Mouse (Mus musculus): ENCODE measurements around the gene Zfp61. TPM values are rescaled to one million over a fixed set of nuclear protein-coding genes. Genes with fewer than 3 reads are reported as not detected.

Zfp61 gene
- total and polyA plus RNA-seq, 2 experiments from 2014 or later: 3.4 to 6.8 TPM

- no peak for DNase-seq (ENCODE audit: low spot score)
- peaks cover 10% of the 10 kb centered on the region; the same call in 1 of the 2 replicates for H3K9me3 ChIP-seq (replicated peaks; ENCODE audit: control insufficient read depth, low read length)
- H3K4me1 ChIP-seq (ENCODE audit: control insufficient read depth, insufficient read depth): no peaks in the 10 kb centered on the region
- no peak for ATAC-seq (ENCODE audit: insufficient read depth, low read depth)
- TF ChIP-seq EP300 (IDR thresholded peaks at IDR 0.05; ENCODE audit: low read depth): no peak
- no peak for TF ChIP-seq CTCF (IDR thresholded peaks at IDR 0.05; ENCODE audit: low read depth)
- no peak overlapping the region for H3K9ac ChIP-seq (replicated peaks; ENCODE audit: low read depth, low read length)
- H3K4me2 ChIP-seq (ENCODE audit: low read depth, low read length): peak overlapping the region; percentile 60; the same call in 1 of the 2 replicates
- H3K27me3 ChIP-seq (ENCODE audit: control insufficient read depth, insufficient read depth, low read length): peaks cover 5% of the 10 kb centered on the region; the same call in 1 of the 2 replicates
- no peaks in the 10 kb centered on the region for H3K36me3 ChIP-seq (replicated peaks; ENCODE audit: control insufficient read depth, insufficient read depth, low read length)
- peak overlapping the region; percentile 31; the same call in 1 of the 2 replicates for H3K4me3 ChIP-seq (ENCODE audit: low read depth, low read length)
- no peak overlapping the region for H3K27ac ChIP-seq (ENCODE audit: low read depth)
- 85% methylated on average over 6 of the region's 6 CpGs for WGBS
Observed at GRCm38 (mm10) chr7:24325197-24325596, 24.2 kb upstream of the Zfp61 start.

- Histone ChIP-seq H3K4me3 (ENCODE audit: low read depth, low read length) (no peak overlapping the region), H3K9me3 (replicated peaks; ENCODE audit: control insufficient read depth, low read length) (peaks cover 10% of the 10 kb centered on the region; the same call in 1 of the 2 replicates), H3K9ac (replicated peaks; ENCODE audit: low read depth, low read length) (no peak overlapping the region), H3K36me3 (replicated peaks; ENCODE audit: control insufficient read depth, insufficient read depth, low read length) (no peaks in the 10 kb centered on the region), H3K27me3 (ENCODE audit: control insufficient read depth, insufficient read depth, low read length) (peaks cover 5% of the 10 kb centered on the region; the same call in 1 of the 2 replicates), H3K4me1 (ENCODE audit: control insufficient read depth, insufficient read depth) (no peaks in the 10 kb centered on the region), H3K4me2 (ENCODE audit: low read depth, low read length) (no peak overlapping the region), H3K27ac (ENCODE audit: low read depth) (no peak overlapping the region)
- ATAC-seq (ENCODE audit: insufficient read depth, low read depth) (no peak), DNase-seq (ENCODE audit: low spot score) (no peak)
- TF ChIP-seq EP300 (IDR thresholded peaks at IDR 0.05; ENCODE audit: low read depth): no peak
- no peak for TF ChIP-seq CTCF (IDR thresholded peaks at IDR 0.05; ENCODE audit: low read depth)
- WGBS: 63% methylated on average over 4 of the region's 4 CpGs
Observed at GRCm38 (mm10) chr7:24322593-24322992, 21.6 kb upstream of the Zfp61 start.

GRCm38 (mm10) chr7:24318942-24319341 lies 17.9 kb upstream of the Zfp61 start:
- no peaks in the 10 kb centered on the region for H3K27me3 ChIP-seq (ENCODE audit: control insufficient read depth, insufficient read depth, low read length)
- WGBS: 52% methylated on average over 6 of the region's 6 CpGs

GRCm38 (mm10) chr7:24316567-24317092 lies 15.6 kb upstream of the Zfp61 start, which contains the start of gene Zfp94:
Gene Zfp94 (minus strand): TSS chr7:24316666.
- Histone ChIP-seq H3K9me3 (replicated peaks; ENCODE audit: control insufficient read depth, low read length) (no peaks in the 10 kb centered on the region), H3K4me2 (ENCODE audit: low read depth, low read length) (peak within 1 kb of the TSS; percentile 96), H3K27ac (ENCODE audit: low read depth) (peak within 1 kb of the TSS; percentile 80), H3K36me3 (replicated peaks; ENCODE audit: control insufficient read depth, insufficient read depth, low read length) (no peaks in the 10 kb centered on the region), H3K4me1 (ENCODE audit: control insufficient read depth, insufficient read depth) (peaks cover 4% of the 10 kb centered on the region; the same call in 1 of the 2 replicates), H3K4me3 (ENCODE audit: low read depth, low read length) (peak within 1 kb of the TSS; percentile 69), H3K27me3 (ENCODE audit: control insufficient read depth, insufficient read depth, low read length) (no peaks in the 10 kb centered on the region), H3K9ac (replicated peaks; ENCODE audit: low read depth, low read length) (peak within 1 kb of the TSS; percentile 60)
- TF ChIP-seq CTCF (IDR thresholded peaks at IDR 0.05; ENCODE audit: low read depth): no peak
- TF ChIP-seq EP300 (IDR thresholded peaks at IDR 0.05; ENCODE audit: low read depth): no peak
- ATAC-seq (ENCODE audit: insufficient read depth, low read depth) (peak; percentile 96), DNase-seq (ENCODE audit: low spot score) (peak; percentile 94)
- WGBS: under 1% methylated on average over 33 of the region's 33 CpGs

More at GRCm38 (mm10) chr7:24318942-24319341, 17.9 kb upstream of the Zfp61 start:
- Histone ChIP-seq H3K4me1 (ENCODE audit: control insufficient read depth, insufficient read depth) (peaks cover 4% of the 10 kb centered on the region; the same call in 1 of the 2 replicates), H3K4me3 (ENCODE audit: low read depth, low read length) (no peak overlapping the region), H3K36me3 (replicated peaks; ENCODE audit: control insufficient read depth, insufficient read depth, low read length) (no peaks in the 10 kb centered on the region), H3K9ac (replicated peaks; ENCODE audit: low read depth, low read length) (no peak overlapping the region), H3K27ac (ENCODE audit: low read depth) (no peak overlapping the region), H3K4me2 (ENCODE audit: low read depth, low read length) (no peak overlapping the region), H3K9me3 (replicated peaks; ENCODE audit: control insufficient read depth, low read length) (peaks cover 3% of the 10 kb centered on the region; the same call in 1 of the 2 replicates)
- DNase-seq (ENCODE audit: low spot score) (no peak), ATAC-seq (ENCODE audit: insufficient read depth, low read depth) (no peak)
- no peak for TF ChIP-seq EP300 (IDR thresholded peaks at IDR 0.05; ENCODE audit: low read depth)
- no peak for TF ChIP-seq CTCF (IDR thresholded peaks at IDR 0.05; ENCODE audit: low read depth)

GRCm38 (mm10) chr7:24315726-24316566 lies 14.9 kb upstream of the Zfp61 start:
- TF ChIP-seq EP300 (IDR thresholded peaks at IDR 0.05; ENCODE audit: low read depth) (no peak), CTCF (IDR thresholded peaks at IDR 0.05; ENCODE audit: low read depth) (no peak)
- Histone ChIP-seq H3K27ac (ENCODE audit: low read depth) (peak overlapping the region; percentile 43; the same call in 1 of the 2 replicates), H3K4me3 (ENCODE audit: low read depth, low read length) (peak overlapping the region; percentile 69), H3K4me2 (ENCODE audit: low read depth, low read length) (peak overlapping the region; percentile 96), H3K4me1 (ENCODE audit: control insufficient read depth, insufficient read depth) (peaks cover 4% of the 10 kb centered on the region; the same call in 1 of the 2 replicates), H3K9ac (replicated peaks; ENCODE audit: low read depth, low read length) (peak overlapping the region; percentile 60), H3K9me3 (replicated peaks; ENCODE audit: control insufficient read depth, low read length) (no peaks in the 10 kb centered on the region), H3K36me3 (replicated peaks; ENCODE audit: control insufficient read depth, insufficient read depth, low read length) (0 out of 2 replicates have a peak, but pooled peaks cover 6% of the 10 kb centered on the region), H3K27me3 (ENCODE audit: control insufficient read depth, insufficient read depth, low read length) (no peaks in the 10 kb centered on the region)
- DNase-seq (ENCODE audit: low spot score): no peak
- no peak; the same call in 1 of the 2 replicates for ATAC-seq (ENCODE audit: insufficient read depth, low read depth)
- WGBS: 27% methylated on average over 29 of the region's 29 CpGs
